Mouse (Mus musculus) granulocyte monocyte progenitor cell, adult 5-6 weeks (primary cell): ENCODE data around the gene Muc3a. TPM values are rescaled to one million over a fixed set of nuclear protein-coding genes. Genes with fewer than 3 reads are reported as not detected.

Source experiments
- ATAC-seq: replicated peaks from 2 replicates; pipeline ENCODE4 v1.8.0; 2016; ENCODE audit warnings: mild to moderate bottlenecking, moderate TSS enrichment, inconsistent platforms; ENCODE audit not compliant: poor library complexity, severe bottlenecking
- total RNA-seq, 2 experiments: library from RNA; stranded (forward) in 1 of 2; stranded (reverse) in 1 of 2; fragments of 200-712, 200-1000 nt in 1 of 2; fragments of >200 nt in 1 of 2; fragmentation: Nextera tagmentation in 1 of 2; gene quantifications; 2 replicates each; pipeline ENCODE4 v1.2.3; 2014 to 2017

Gene Muc3a
- total RNA-seq (2014; fragmentation: Nextera tagmentation) (0.19 and 0.80 TPM in 2 replicates), total RNA-seq (2017) (not detected in 2 replicates)

DNA sequence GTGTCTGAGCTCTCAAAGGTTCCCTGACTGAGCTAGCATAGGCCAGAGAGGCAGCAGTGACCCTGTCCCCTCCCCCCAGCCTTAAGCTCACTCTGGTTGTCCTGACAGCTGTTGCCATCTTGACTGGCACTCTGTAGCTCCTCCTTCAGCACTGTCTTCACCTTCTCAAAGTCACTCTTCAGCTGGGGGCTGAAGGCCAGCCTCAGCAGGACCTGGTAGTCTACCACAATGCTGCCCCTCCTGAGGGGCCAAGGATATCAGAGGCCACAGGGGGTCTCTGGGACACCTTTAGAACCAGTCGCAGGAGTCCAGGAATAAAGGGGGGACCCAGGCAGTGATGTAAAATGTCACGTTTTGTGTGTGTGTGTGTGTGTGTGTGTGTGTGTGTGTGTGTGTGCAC lies at the start of gene Muc3a:
TSS of gene Muc3a (minus strand) at position 101 of the 400 bp plus-strand sequence.
- ATAC-seq = no peak

DNA sequence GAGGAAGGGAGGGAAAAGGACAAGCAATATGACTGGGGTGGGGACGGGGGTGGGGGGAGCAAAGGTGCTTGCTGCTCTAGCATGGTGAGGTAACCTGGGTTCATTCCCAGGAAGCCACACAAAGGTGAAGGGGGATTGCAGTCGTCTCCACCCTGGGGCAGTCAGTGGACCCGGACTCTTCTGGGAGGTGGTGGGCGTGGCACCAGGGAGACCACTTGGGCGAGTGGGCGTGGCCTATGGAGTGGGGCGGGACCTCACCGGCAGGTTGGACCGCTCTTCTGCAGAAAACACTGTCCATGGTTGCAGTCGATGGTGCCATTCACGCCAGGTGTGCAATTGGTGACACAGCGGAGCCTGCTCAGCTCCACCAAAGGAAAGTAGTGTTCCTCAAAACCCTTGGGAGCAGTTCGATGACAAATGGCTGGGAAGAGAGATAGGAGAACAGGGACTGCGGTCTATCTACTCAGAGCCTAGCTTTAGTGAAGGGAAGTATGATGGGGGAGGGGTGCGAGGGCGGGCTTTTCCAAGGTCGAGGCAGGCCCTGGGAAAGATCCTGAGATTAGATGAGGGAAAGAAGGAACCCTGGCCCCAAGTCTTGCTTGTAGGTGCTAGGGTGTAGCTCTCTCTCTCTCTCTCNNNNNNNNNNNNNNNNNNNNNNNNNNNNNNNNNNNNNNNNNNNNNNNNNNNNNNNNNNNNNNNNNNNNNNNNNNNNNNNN lies 917 bp downstream of the Muc3a start:
- ATAC-seq = no peak; the same call in 1 of the 2 replicates

DNA sequence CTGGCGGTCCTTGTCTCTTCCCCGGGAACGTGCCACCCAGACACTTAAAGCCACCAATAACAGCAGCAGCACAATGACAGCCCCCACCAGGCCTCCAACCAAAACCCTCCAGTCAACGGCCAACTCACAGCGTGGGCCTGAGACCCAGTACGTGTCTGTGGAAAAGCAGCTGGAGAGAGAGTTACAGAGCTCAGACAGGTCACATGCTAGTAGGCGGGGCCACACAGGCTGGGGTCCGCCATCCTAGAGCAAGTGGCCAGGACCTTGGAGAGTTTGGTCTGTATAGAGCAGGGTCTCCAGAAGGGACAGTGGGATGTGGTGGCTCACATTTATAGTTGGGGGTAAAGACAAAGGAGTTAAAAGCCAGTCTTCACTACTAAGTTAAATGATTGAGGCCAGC lies 1.5 kb downstream of the Muc3a start:
- ATAC-seq = no peak

DNA sequence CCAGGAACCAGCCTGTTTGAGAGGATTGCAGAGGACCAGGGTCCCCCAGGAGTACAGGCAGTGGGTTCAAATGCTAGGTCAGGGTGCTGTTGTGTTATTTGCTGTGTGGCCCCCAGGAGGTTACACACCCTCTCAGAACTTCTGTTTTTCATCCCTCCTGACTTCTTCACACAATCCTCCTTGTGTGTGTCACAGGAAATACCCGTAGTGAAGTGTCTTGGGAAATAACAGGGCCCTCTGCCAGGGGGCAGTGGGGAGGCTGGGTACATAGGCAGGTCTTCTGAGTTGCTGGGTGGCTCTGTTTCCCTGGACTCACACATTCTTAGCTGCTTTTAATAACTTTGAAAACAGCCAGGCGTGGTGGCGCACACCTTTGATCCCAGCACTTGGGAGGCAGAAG lies 6.9 kb downstream of the Muc3a start:
- peak; percentile 55; the same call in 1 of the 2 replicates for ATAC-seq

DNA sequence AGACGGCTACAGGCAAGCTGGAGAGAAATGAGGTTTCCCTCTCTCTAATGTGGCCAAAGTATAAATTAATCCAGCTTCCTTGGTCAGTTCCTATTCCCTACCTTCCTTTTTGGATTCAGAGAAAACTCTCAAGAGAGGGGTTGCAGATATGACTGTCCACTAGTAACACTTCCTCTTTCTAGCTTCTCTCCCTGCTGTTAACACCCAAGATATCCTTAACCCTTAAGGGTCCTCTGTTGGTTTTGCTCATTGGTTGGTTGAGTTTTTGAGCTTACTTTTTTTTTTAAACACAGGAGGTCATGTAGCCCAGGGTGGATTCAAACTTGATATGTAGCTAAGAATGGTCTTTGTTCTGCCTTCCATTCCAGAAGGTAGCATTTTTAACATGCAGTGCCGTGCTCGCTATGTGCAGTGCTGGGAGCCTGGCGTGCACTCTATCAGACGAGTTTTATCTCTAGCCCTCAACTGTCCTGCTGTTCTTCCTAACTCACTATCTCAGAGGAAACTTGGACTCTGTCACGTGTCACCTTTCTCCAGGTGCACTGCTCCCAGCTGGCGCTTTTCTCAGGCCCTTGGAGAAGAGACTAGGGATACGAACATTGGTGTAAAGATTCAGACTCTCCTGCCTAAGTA lies 17.6 kb downstream of the Muc3a start:
- ATAC-seq = peak; percentile 84

DNA sequence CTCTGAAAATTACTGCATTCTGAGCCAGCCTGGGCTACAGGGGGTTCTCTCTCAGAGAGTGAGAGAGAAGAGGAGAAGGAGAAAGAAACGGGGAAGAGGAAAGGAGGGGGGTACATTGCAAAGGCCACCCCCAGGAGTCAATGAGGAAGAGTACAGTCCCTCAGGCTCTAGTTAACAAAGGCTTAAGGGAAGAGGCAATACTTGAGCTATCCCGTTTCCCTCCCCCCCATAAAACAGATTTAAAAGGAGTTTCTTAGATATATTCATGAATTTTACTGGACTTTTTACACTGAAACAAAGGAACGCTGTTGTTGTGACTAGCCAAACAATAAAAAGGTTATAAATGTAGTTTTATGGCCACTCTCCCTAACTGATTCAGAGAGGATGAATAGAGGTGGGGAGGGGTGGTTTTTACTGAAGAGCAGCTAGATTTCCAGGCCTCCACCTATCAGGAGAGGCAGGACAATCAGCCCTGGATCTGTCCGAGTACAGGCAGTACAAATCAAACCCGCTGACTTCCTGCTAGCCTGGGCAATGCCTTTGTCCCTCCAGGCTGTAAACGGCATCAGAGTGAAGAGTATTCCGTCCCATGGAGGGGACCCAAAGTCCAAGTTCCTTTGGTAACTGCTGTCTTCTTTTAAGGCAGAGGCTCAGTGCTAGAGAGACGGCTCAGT lies 18.8 kb downstream of the Muc3a start:
- no peak for ATAC-seq

DNA sequence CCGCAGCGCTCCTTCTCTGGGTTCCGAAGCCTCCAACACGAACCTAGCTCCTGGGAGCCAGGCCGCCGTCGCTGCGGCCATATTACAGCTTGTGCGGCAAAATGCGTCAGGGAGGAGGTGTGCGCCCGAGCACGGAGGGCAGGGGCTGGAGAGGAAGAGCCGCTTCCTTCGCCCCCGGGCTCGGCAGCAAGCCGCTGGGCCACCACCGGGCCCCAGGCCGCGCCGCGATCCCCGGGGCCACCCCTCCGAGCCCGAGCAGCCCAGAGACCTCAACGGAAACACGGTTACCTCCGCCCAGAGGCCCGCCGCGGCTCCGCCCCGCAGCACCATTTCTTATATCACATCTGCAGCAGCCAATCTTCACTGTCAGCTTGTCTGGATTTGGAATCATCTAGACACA lies 22.9 kb downstream of the Muc3a start:
- peak; percentile 91 for ATAC-seq

DNA sequence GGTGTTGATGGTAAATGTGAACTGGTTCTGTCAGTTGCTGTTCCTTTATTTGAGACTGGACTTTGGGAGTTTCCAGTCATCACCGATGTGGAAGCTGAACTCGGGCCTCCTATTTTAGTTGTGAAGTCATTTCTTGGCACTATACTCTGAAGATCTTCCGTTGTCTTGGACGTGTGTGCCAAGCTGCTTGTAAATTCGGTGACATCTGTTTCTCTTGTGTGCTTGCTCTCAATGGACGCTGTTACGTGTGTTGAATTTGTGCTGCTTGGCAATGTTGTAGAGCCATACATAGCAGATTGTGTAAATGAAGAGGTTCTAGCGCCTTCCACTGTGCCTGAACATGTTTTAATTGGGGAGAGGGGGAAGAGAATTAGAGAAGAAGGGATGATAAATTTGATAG lies 26.8 kb downstream of the Muc3a start:
- no peak for ATAC-seq

DNA sequence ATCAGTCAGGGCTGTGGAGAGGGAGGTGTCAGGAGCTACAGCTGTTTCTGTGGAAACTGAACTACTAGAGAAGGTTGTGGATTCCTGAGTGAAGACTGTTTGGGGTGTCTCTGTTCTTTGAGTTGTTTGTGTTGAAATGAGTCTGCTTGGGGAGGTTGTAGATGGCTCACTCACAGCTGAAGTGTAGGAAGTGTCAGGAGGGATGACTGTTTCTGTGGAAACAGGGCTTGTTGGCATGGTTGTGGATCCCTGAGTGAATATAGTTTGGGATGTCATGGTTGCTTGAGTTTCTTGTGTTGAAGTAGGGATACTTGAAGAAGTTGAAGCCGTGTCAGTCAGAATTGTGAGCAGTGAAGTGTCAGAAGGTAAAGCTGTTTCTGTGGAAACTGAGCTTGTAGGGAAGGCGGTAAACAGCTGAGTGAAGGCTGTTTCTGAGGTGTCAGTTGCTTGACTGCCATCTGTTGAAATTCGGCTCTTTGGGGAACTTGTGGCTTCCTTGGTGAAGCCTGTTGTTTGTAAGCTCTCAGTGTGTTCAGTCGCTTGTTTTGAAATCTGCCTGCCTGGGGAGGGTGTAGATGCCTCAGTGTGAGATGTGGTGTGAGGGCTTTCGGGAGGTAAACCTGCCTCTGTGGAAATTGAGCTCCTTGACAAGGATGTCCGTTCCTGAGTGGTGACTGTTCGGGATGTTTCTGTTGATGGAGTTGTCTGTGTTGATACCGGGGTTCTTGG lies 32.4 kb downstream of the Muc3a start:
- peak; percentile 100 for ATAC-seq

DNA sequence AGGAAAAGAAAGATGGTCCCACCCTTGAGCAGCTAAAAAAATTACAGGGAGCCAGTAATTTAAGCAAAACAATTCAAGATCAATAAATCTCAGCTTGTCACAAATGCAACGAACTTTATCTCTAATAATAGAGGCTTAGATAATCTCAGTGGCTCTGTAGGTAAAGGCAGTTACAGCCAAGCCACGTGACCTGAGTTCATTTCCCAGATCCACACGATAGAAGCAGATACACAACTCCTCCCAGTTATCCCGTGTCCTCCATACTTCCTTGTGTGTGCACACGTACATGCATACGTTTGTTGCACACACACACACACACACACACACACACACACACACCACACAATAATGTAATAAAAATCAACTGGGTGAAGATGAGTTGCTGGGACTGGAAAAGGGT lies 38.2 kb downstream of the Muc3a start:
- ATAC-seq = no peak

DNA sequence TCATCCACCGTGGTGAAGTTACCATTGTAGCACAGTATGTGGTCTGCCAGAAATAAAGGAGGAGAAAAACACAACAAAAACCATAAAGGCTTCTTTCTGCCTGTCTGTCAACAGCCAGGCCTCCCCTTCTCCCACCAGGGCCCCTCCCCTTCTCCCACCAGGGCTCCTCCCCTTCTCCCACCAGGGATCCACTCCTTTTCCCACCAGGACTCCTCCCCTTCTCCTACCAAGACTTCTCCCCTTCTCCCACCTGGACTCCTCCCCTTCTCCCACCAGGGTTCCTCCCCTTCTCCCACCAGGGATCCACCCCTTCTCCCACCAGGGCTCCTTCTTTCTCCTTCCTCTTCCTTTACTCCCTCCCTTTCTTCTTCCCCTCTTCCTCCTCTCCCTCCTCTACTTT lies 39.6 kb downstream of the Muc3a start:
- no peak for ATAC-seq

DNA sequence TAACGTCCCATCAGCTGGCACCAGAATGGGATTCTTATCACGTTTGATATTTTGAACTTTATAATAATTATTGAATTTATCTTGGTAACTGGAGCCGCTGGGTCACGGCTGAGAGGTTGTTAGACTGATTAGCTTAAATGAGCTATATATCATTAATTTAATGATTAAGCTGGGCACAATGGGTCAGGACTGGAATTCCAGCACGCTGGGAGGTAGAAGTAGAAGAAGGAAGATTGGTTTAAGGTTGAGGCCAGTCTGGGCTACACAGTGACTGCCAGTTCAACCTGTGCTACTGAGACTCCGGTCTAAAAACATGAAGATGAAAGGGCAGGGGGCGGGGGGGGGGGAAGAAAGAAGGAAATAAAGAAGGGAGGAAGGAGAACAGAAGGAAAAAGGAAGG lies 40.7 kb downstream of the Muc3a start:
- no peak for ATAC-seq

DNA sequence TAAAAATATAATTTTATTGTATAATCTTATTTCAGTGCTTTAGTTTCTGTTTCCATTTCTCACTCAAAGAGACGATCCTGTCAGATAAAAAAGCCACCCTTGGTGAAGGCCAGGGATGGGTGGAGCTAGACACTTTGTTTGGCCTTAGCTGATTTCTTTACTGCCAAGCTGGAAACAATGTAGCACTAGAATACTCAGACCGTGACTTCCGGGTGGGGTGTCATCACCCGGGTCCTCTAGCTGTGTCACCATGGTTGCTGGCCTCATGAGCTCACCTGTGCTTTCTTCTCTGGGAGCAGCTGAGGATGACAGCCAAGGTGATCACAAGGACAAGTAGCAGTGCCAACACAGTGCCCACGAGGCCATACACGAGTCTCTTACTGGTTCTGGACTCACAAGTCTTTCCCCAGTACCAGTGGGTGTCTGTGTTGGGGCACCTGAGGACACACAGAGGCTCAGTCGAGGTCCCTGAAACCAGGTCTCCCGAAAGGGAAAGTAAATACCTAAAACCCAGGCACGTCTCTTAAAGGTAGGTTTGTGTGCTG lies 41.3 kb downstream of the Muc3a start:
- ATAC-seq = no peak

DNA sequence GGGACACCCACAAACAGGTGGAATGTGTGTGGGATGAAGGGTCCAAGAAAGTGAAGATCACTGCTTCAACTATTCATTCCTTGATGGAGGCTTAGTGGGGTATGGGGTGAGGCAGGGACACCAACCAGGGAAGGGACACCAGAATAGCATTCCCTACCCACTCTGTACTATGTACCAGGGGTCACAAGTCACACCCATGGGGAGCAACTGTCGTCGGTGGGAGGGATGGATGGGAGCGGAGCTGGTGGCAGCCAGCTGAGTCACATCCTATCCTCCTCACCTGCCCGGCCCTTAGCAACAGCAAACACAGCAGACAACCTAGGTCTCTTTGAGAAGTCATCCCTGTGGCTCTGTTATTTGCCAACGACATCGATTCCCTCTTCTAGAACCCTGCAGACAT lies 44.6 kb downstream of the Muc3a start:
- ATAC-seq = no peak

DNA sequence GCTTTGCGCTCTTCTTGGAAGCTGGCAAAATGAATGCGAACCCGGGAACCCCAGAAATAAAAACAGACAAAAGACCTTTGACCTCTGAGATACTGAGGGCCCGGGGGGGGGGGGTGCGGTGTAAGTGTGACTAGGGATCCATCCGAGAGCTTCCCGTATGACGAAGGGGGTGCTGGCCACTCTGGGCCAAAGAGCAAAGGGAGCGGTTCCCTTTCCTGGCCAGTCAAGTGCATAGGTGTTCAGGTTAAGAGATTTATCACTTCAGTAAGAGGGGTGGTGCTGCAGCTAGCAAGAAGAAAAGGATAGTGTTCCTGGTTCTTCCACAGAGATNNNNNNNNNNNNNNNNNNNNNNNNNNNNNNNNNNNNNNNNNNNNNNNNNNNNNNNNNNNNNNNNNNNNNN lies 46.2 kb downstream of the Muc3a start:
- ATAC-seq = no peak

DNA sequence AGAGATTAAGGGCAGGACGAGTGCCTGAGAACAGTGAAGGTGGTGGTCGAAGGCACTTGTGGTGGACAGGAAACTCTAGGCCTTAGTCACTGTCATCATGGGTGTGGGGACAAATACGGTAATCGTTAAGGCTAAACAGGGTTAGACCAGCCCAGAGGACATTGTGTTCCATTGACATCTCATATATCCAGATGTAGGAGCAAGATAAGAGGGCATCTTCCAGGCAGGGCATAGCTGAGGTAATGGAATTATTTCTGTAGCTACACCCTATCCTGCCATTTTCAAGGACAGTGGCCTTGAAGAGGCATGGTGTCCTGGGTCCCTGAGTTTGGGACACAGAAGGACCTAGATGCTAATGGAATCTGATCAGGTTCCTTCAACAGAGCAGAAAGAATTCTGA lies 50.3 kb downstream of the Muc3a start:
- no peak for ATAC-seq

DNA sequence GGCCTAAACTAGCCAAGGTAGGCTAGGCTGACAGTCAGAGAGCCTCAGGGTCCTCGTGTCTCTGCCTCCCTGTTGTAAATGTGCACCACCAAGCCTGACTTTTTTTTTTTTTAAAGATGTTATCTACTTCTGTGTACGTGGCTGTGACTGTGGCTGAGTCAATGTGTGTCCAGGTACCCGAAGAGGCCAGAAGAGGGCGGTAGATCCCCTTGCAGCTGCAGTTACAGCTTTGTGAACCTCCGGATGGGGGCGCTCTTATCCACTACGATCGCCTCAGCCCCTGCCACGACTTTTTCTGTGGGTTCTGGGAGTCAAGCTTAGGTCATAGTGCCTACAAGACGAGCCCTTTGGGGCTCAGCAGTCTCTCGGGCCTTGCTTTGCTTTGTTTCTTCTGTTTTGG lies 52.7 kb downstream of the Muc3a start:
- peak; percentile 94 for ATAC-seq
